Comparison of ENCODE assay signal across 8 mouse cellular contexts in genomic region chr1:57387876-57388275, GRCm38 (mm10). TPM values are rescaled to one million over a fixed set of nuclear protein-coding genes. Genes with fewer than 3 reads are reported as not detected.
A peak's percentile ranks its signal among the peaks of the same experiment; 100 is the strongest.
DNase-seq lines count a peak whose midpoint lies in the region; ATAC-seq and TF ChIP-seq lines count a peak whose summit lies in the region.
"Had no signal": no experiment of that assay in that cellular context is flagged by ENCODE, and none has a peak within 500 bp of the region (broad histone marks: within the 10 kb centered on the region; RNA-seq: fewer than 3 reads in every experiment).

No protein-coding gene starts in this region.

- no peaks in the 10 kb centered on the region for H3K4me1 ChIP-seq in midbrain, postnatal 0 days (ENCODE audit: insufficient read depth, low read length)

- no peaks in the 10 kb centered on the region for H3K9me3 ChIP-seq in midbrain, postnatal 0 days (ENCODE audit: low read length)

- peak; percentile 84 for ATAC-seq in midbrain, postnatal 0 days (ENCODE audit: low FRiP score)
- ATAC-seq in CD4-positive, CD25-positive, alpha-beta regulatory T cell, adult 4 months, result no peak

- 31% methylated on average over 2 of the region's 2 CpGs for WGBS in midbrain, postnatal 0 days

- H3K9ac ChIP-seq in midbrain, postnatal 0 days (replicated peaks; ENCODE audit: low read length, poor library complexity, severe bottlenecking), result no peak overlapping the region
- H3K9ac ChIP-seq: liver, embryonic 14.5 days had no signal

- H3K36me3 ChIP-seq in midbrain, postnatal 0 days (ENCODE audit: insufficient read depth, low read length), result peaks cover 6% of the 10 kb centered on the region; the same call in 1 of the 2 replicates

- no peak overlapping the region for H3K4me3 ChIP-seq in layer of hippocampus, adult 2 months
- H3K4me3 ChIP-seq in midbrain, postnatal 0 days (ENCODE audit: low read depth, low read length), result no peak overlapping the region

- TF ChIP-seq CTCF in layer of hippocampus, adult 2 months (conservative IDR thresholded peaks at IDR 0.05), result no peak
- no peak for TF ChIP-seq CTCF in midbrain, postnatal 0 days (IDR thresholded peaks at IDR 0.05)

- H3K27ac ChIP-seq in layer of hippocampus, adult 2 months, result peak overlapping the region; percentile 84
- H3K27ac ChIP-seq in midbrain, postnatal 0 days (ENCODE audit: low read depth, low read length), result no peak overlapping the region; the same call in 1 of the 2 replicates
- H3K27ac ChIP-seq: liver, embryonic 14.5 days had no signal

- peak; percentile 94 for DNase-seq in brain, adult 2 months (ENCODE audit: low read depth, low spot score)
- peak; percentile 16 to 18 for DNase-seq in cerebellum, postnatal 36 days
- peak; percentile 60 to 74 for DNase-seq in layer of hippocampus, adult 2 months (ENCODE audit: low spot score in 2 of 2)
- peak; percentile 92 for DNase-seq in midbrain, postnatal 0 days (ENCODE audit: low spot score)
- no peak for DNase-seq in kidney, postnatal 36 days
- DNase-seq in adrenal gland, adult 8-10 months, result no peak

- no peaks in the 10 kb centered on the region for H3K27me3 ChIP-seq in midbrain, postnatal 0 days (ENCODE audit: insufficient read depth, low read length)

- H3K4me2 ChIP-seq in midbrain, postnatal 0 days (ENCODE audit: low read depth, low read length, poor library complexity, severe bottlenecking), result no peak overlapping the region

RNA-seq across cellular contexts. Expression of gene 1700066M21Rik, which starts 10.5 kb away (rescaled TPM):
- 10 to 100 TPM; 22.2 to 24.5 TPM for total RNA-seq in layer of hippocampus, adult 2 months (2021)
- total RNA-seq in midbrain, postnatal 0 days (2014; rRNA removed), result 21.4 and 23.8 TPM in 2 replicates
- polyA plus RNA-seq in midbrain, postnatal 0 days (2015; fragmentation: Nextera tagmentation; extraction: Ambion mirVana), result 21.3 and 23.3 TPM in 2 replicates
- polyA plus RNA-seq in CD4-positive, CD25-positive, alpha-beta regulatory T cell, adult 4 months (2017; shearing (Covaris generic)), result 1 to 10 TPM in 1 of 2 experiments, under 1 TPM in 1; 0.91 to 2.4 TPM
- 10 to 100 TPM in 2 of 4 experiments, 1 to 10 TPM in 2; 6.0 to 12.1 (median 9.0) TPM for total RNA-seq in adrenal gland, adult 8-10 months (2022)

RNA-seq across cellular contexts. Expression of gene Maip1, which starts 18.3 kb away (rescaled TPM):
- total RNA-seq in layer of hippocampus, adult 2 months (2021), result 10 to 100 TPM; 12.1 to 12.5 TPM
- 9.0 and 15.6 TPM in 2 replicates for total RNA-seq in midbrain, postnatal 0 days (2014; rRNA removed)
- polyA plus RNA-seq in midbrain, postnatal 0 days (2015; fragmentation: Nextera tagmentation; extraction: Ambion mirVana), result 18.3 and 20.8 TPM in 2 replicates
- 1 to 10 TPM; 8.6 to 9.7 TPM for polyA plus RNA-seq in CD4-positive, CD25-positive, alpha-beta regulatory T cell, adult 4 months (2017; shearing (Covaris generic))
- 10 to 100 TPM; 10.2 to 12.1 (median 11.5) TPM for total RNA-seq in adrenal gland, adult 8-10 months (2022)

RNA-seq across cellular contexts. Expression of gene Tyw5, which starts 19.0 kb away (rescaled TPM):
- total RNA-seq in layer of hippocampus, adult 2 months (2021), result 10 to 100 TPM; 23.8 to 25.9 TPM
- total RNA-seq in midbrain, postnatal 0 days (2014; rRNA removed), result 17.9 and 27.3 TPM in 2 replicates
- polyA plus RNA-seq in midbrain, postnatal 0 days (2015; fragmentation: Nextera tagmentation; extraction: Ambion mirVana), result 30.4 TPM in 2 replicates
- polyA plus RNA-seq in CD4-positive, CD25-positive, alpha-beta regulatory T cell, adult 4 months (2017; shearing (Covaris generic)), result 10 to 100 TPM; 22.8 to 30.6 TPM
- total RNA-seq in adrenal gland, adult 8-10 months (2022), result 10 to 100 TPM; 17.0 to 24.4 (median 21.4) TPM

Comparison
In these comparisons a context has a peak if more than half of its experiments do, and no peak if none do; other contexts are left out.
1. DNase-seq: peak in brain, adult 2 months (single experiment), cerebellum, postnatal 36 days (2 of 2), layer of hippocampus, adult 2 months (2 of 2) and midbrain, postnatal 0 days (single experiment); none in kidney, postnatal 36 days (0 of 2) and adrenal gland, adult 8-10 months (single experiment).